Mouse (Mus musculus) CH12.LX (cell line): ENCODE measurements around the gene Mex3d. TPM values are rescaled to one million over a fixed set of nuclear protein-coding genes. Genes with fewer than 3 reads are reported as not detected.
A peak's percentile ranks its signal among the peaks of the same experiment; 100 is the strongest.

ENCODE experiments used
- DNase-seq: peaks from one replicate; pipeline ENCODE4 v3.0.0-alpha.2; 2013; ENCODE audit errors: extremely low read depth
- H3K27ac ChIP-seq: 2 replicates; pipeline ENCODE4 v1.5.1; 2012; ENCODE audit warnings: low read depth, mild to moderate bottlenecking, control low read depth, moderate library complexity; ENCODE audit not compliant: insufficient read depth
- H3K27me3 ChIP-seq: replicated peaks from 2 replicates; pipeline ENCODE3; 2012; ENCODE audit warnings: inconsistent platforms
- H3K36me3 ChIP-seq, 2 experiments: replicated peaks in 1 of 2; 2 replicates each; pipeline versions ENCODE3 to v1.6.1; 2012; ENCODE audit warnings: inconsistent platforms in 1 of 2, low read length in 1 of 2, mild to moderate bottlenecking in 1 of 2, mixed read lengths in 1 of 2, moderate library complexity in 1 of 2; ENCODE audit not compliant: control insufficient read depth in 1 of 2, insufficient read depth in 1 of 2
- H3K4me1 ChIP-seq, 2 experiments: 2 replicates each; pipeline ENCODE4 v1.6.1; 2012; ENCODE audit warnings: inconsistent platforms in 1 of 2, moderate library complexity in 1 of 2; ENCODE audit not compliant: insufficient read depth in 2 of 2, control insufficient read depth in 1 of 2
- H3K4me2 ChIP-seq: 2 replicates; pipeline ENCODE4 v1.6.1; 2012; ENCODE audit warnings: low read depth, mild to moderate bottlenecking, control low read depth; ENCODE audit not compliant: poor library complexity, insufficient read depth, severe bottlenecking
- H3K4me3 ChIP-seq, 3 experiments: fragments of 150-350 bp in 1 of 3; sonication (generic) in 1 of 3; replicated peaks in 1 of 3; 2 replicates each; pipeline versions ENCODE3 to v1.5.1; 2011 to 2012; ENCODE audit warnings: low read depth in 2 of 3, low read length in 2 of 3, mild to moderate bottlenecking in 2 of 3, moderate library complexity in 2 of 3, control low read depth in 1 of 3, improper control_type of control experiment in 1 of 3, inconsistent platforms in 1 of 3, mixed read lengths in 1 of 3; ENCODE audit not compliant: poor library complexity in 1 of 3
- H3K79me2 ChIP-seq: replicated peaks from 2 replicates; pipeline ENCODE4 v1.6.1; 2012; ENCODE audit warnings: mild to moderate bottlenecking, moderate library complexity; ENCODE audit not compliant: control insufficient read depth, poor library complexity, insufficient read depth, severe bottlenecking; ENCODE audit errors: extremely low read depth
- H3K9ac ChIP-seq: 2 replicates; pipeline ENCODE4 v1.6.1; 2012; ENCODE audit warnings: low read depth, mild to moderate bottlenecking, control low read depth, moderate library complexity; ENCODE audit not compliant: insufficient read depth
- H3K9me3 ChIP-seq: replicated peaks from 2 replicates; pipeline ENCODE3; 2012; ENCODE audit warnings: low read length, inconsistent platforms, mixed read lengths
- BHLHE40 ChIP-seq: IDR thresholded peaks from 2 replicates; pipeline ENCODE4 v1.6.1; 2011; ENCODE audit warnings: mild to moderate bottlenecking, low read depth, low read length, improper control_type of control experiment
- CHD1 ChIP-seq: IDR thresholded peaks from 2 replicates; pipeline ENCODE4 v1.6.1; 2012; ENCODE audit warnings: low read depth, low read length, improper control_type of control experiment, inconsistent platforms
- CHD2 ChIP-seq: IDR thresholded peaks from 2 replicates; pipeline ENCODE4 v1.6.1; 2011; ENCODE audit warnings: low read length, improper control_type of control experiment
- CTCF ChIP-seq, 2 experiments: IDR thresholded peaks in 1 of 2; conservative IDR thresholded peaks in 1 of 2; 2 replicates each; pipeline ENCODE4 v1.5.1; 2011 to 2012; ENCODE audit warnings: low read depth in 2 of 2, low read length in 2 of 2, improper control_type of control experiment in 1 of 2, inconsistent platforms in 1 of 2, mild to moderate bottlenecking in 1 of 2, moderate library complexity in 1 of 2
- ETS1 ChIP-seq: conservative IDR thresholded peaks from 2 replicates; pipeline ENCODE4 v1.6.1; 2012; ENCODE audit warnings: low read depth, mild to moderate bottlenecking, inconsistent platforms, low read length, improper control_type of control experiment, moderate library complexity
- GABPA ChIP-seq: IDR thresholded peaks from 2 replicates; pipeline ENCODE4 v1.6.1; 2012; ENCODE audit warnings: low read depth, low read length, improper control_type of control experiment, inconsistent platforms; ENCODE audit not compliant: insufficient replicate concordance
- HCFC1 ChIP-seq: IDR thresholded peaks from 2 replicates; pipeline ENCODE4 v1.6.1; 2012; ENCODE audit warnings: low read depth, mild to moderate bottlenecking, inconsistent platforms, low read length, improper control_type of control experiment
- IRF4 ChIP-seq: IDR thresholded peaks from 2 replicates; pipeline ENCODE4 v1.6.1; 2014; ENCODE audit warnings: low read depth, mild to moderate bottlenecking, inconsistent platforms, low read length, improper control_type of control experiment
- JUN ChIP-seq: IDR thresholded peaks from 2 replicates; pipeline ENCODE4 v1.6.1; 2011; ENCODE audit warnings: low read depth, mild to moderate bottlenecking, low read length, improper control_type of control experiment, moderate library complexity; ENCODE audit not compliant: insufficient read depth
- JUND ChIP-seq: conservative IDR thresholded peaks from 2 replicates; pipeline ENCODE4 v1.6.1; 2011; ENCODE audit warnings: low read depth, low read length, improper control_type of control experiment
- KAT2A ChIP-seq: IDR thresholded peaks from 2 replicates; pipeline ENCODE4 v1.6.1; 2012; ENCODE audit warnings: low read length, improper control_type of control experiment, inconsistent platforms; ENCODE audit not compliant: insufficient replicate concordance
- MAFK ChIP-seq: IDR thresholded peaks from 2 replicates; pipeline ENCODE4 v1.6.1; 2011; ENCODE audit warnings: low read length, improper control_type of control experiment; ENCODE audit not compliant: insufficient replicate concordance
- MAX ChIP-seq: IDR thresholded peaks from 2 replicates; pipeline ENCODE4 v1.6.1; 2011; ENCODE audit warnings: low read length, improper control_type of control experiment
- MAZ ChIP-seq: IDR thresholded peaks from 2 replicates; pipeline ENCODE4 v1.6.1; 2012; ENCODE audit warnings: low read depth, mild to moderate bottlenecking, inconsistent platforms, low read length, improper control_type of control experiment, moderate library complexity
- MXI1 ChIP-seq: IDR thresholded peaks from 2 replicates; pipeline ENCODE4 v1.6.1; 2011; ENCODE audit warnings: mild to moderate bottlenecking, low read depth, low read length, improper control_type of control experiment
- MYC ChIP-seq: IDR thresholded peaks from 2 replicates; pipeline ENCODE4 v1.6.1; 2011; ENCODE audit warnings: low read depth, mild to moderate bottlenecking, improper control_type of control experiment, low read length
- NELFE ChIP-seq: IDR thresholded peaks from 2 replicates; pipeline ENCODE4 v1.6.1; 2011; ENCODE audit warnings: low read depth, low read length, improper control_type of control experiment
- NRF1 ChIP-seq: IDR thresholded peaks from 2 replicates; pipeline ENCODE4 v1.6.1; 2014; ENCODE audit warnings: low read depth, mild to moderate bottlenecking, inconsistent platforms, low read length, improper control_type of control experiment, moderate library complexity
- PAX5 ChIP-seq: IDR thresholded peaks from 2 replicates; pipeline ENCODE4 v1.6.1; 2012; ENCODE audit warnings: low read length, inconsistent platforms, mixed read lengths
- POLR2A ChIP-seq: IDR thresholded peaks from 2 replicates; pipeline ENCODE4 v1.6.1; 2011; ENCODE audit warnings: low read depth, mild to moderate bottlenecking, improper control_type of control experiment, low read length
- RAD21 ChIP-seq: IDR thresholded peaks from 2 replicates; pipeline ENCODE4 v1.6.1; 2011; ENCODE audit warnings: low read depth, mild to moderate bottlenecking, low read length, improper control_type of control experiment, moderate library complexity
- RCOR1 ChIP-seq: conservative IDR thresholded peaks from 2 replicates; pipeline ENCODE4 v1.6.1; 2012; ENCODE audit warnings: low read depth, mild to moderate bottlenecking, inconsistent platforms, low read length, improper control_type of control experiment
- SIN3A ChIP-seq: IDR thresholded peaks from 2 replicates; pipeline ENCODE4 v1.6.1; 2012; ENCODE audit warnings: low read length, improper control_type of control experiment, inconsistent platforms
- TBP ChIP-seq: conservative IDR thresholded peaks from 2 replicates; pipeline ENCODE4 v1.6.1; 2011; ENCODE audit warnings: low read depth, low read length, improper control_type of control experiment
- TCF12 ChIP-seq: IDR thresholded peaks from 2 replicates; pipeline ENCODE4 v1.6.1; 2014; ENCODE audit warnings: low read depth, mild to moderate bottlenecking, inconsistent platforms, low read length, improper control_type of control experiment
- UBTF ChIP-seq: IDR thresholded peaks from 2 replicates; pipeline ENCODE4 v1.6.1; 2012; ENCODE audit warnings: low read depth, mild to moderate bottlenecking, inconsistent platforms, low read length, improper control_type of control experiment, moderate library complexity
- USF1 ChIP-seq: IDR thresholded peaks from 2 replicates; pipeline ENCODE4 v1.6.1; 2014; ENCODE audit warnings: low read depth, mild to moderate bottlenecking, inconsistent platforms, low read length, improper control_type of control experiment
- USF2 ChIP-seq: conservative IDR thresholded peaks from 2 replicates; pipeline ENCODE4 v1.6.1; 2011; ENCODE audit warnings: low read depth, low read length, improper control_type of control experiment
- ZC3H11A ChIP-seq: IDR thresholded peaks from 2 replicates; pipeline ENCODE4 v1.6.1; 2012; ENCODE audit warnings: low read depth, mild to moderate bottlenecking, inconsistent platforms, low read length, improper control_type of control experiment
- ZMIZ1 ChIP-seq: IDR thresholded peaks from 2 replicates; pipeline ENCODE4 v1.6.1; 2012; ENCODE audit warnings: low read depth, mild to moderate bottlenecking, inconsistent platforms, low read length, improper control_type of control experiment
- ZNF384 ChIP-seq: IDR thresholded peaks from 2 replicates; pipeline ENCODE4 v1.6.1; 2012; ENCODE audit warnings: low read depth, low read length, improper control_type of control experiment, inconsistent platforms
- dilution Hi-C: fragments of 300-500 bp; cut with MboI; formaldehyde crosslinking; loops from 2 replicates; pipeline ENCODE4 v1.14.3; 2020; ENCODE audit warnings: low sequenced_read_pairs; ENCODE audit not compliant: extremely low pct_unique_long_range_greater_than_20kb, extremely low pct_ligation_motif_present
- in situ Hi-C: fragments of 300-500 bp; cut with MboI; formaldehyde crosslinking; loops from 3 replicates; pipeline ENCODE4 v1.14.3; 2019; ENCODE audit warnings: low sequenced_read_pairs, low pct_ligation_motif_present, low pct_unique_long_range_greater_than_20kb, mixed read lengths
- polyA plus RNA-seq: library from polyadenylated mRNA; unstranded; fragments of >175 nt; gene quantifications from 2 replicates; pipeline ENCODE4 v1.2.1, GENCODE M21; 2012; ENCODE audit warnings: low read depth; ENCODE audit not compliant: insufficient read length
- total RNA-seq, 2 experiments: library from RNA; depleted of rRNA; stranded (reverse); fragments of 300-350 nt in 1 of 2; fragments of >200 nt in 1 of 2; gene quantifications; 2 replicates each; pipeline ENCODE4 v1.2.3; 2012 to 2014

Gene Mex3d
- total and polyA plus RNA-seq, 3 experiments = 5.9 to 8.5 (median 6.6) TPM

DNA sequence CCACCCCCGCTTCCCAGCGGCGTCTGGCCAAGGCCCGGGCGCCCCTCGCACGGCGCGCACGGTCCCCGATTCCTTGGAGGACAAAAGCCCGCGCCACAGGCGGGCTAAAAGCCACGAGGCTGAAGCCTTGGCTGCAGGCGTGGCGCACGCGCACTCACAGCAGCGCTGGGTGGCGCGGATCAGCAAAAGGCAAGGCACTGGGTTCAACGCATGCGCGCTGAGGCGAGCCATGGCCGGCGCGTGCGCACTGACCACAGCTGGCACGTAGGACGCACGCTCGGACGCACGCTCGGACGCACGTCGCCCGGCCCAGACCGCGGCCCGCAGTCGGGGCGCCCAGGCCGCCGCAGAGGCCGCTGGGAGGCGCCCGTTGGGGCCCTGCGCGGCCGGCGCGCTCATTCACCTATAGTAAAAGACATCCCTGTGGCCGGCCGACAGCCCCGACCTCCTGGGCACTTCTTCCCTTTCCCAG lies 11.3 kb upstream of the Mex3d start:
- Histone ChIP-seq H3K9ac (peak overlapping the region; percentile 96), H3K36me3 (peaks cover 44 to 56% of the 10 kb centered on the region in 2 experiments), H3K4me2 (peak overlapping the region; percentile 68), H3K4me3 (peak overlapping the region; percentile 61 to 78 (median 63)), H3K79me2 (peaks cover 18% of the 10 kb centered on the region), H3K27ac (peak overlapping the region; percentile 92), H3K4me1 (peaks cover 18 to 47% of the 10 kb centered on the region in 2 experiments), H3K27me3 (no peaks in the 10 kb centered on the region), H3K9me3 (peaks cover 7% of the 10 kb centered on the region)
- in situ Hi-C loops (no loop called here), dilution Hi-C loops (no loop called here)
- peak; percentile 51 for TF ChIP-seq HCFC1
- TF ChIP-seq ETS1 = no peak; the same call in 1 of the 2 replicates
- peak; percentile 83 for TF ChIP-seq NELFE
- no peak; the same call in 1 of the 2 replicates for TF ChIP-seq CHD2
- TF ChIP-seq ZNF384 = no peak
- peak in 1 of 2 experiments; percentile 10; a peak in 1 of 4 replicates for TF ChIP-seq CTCF (conservative IDR thresholded peaks at IDR 0.05 in 1 of 2, IDR thresholded peaks at IDR 0.05 in 1 of 2; ENCODE audit: low read depth in 2 of 2, low read length in 2 of 2)
- TF ChIP-seq NRF1 = peak; percentile 94
- TF ChIP-seq POLR2A = peak; percentile 85
- no peak for TF ChIP-seq CHD1
- TF ChIP-seq UBTF = 0 out of 2 replicates have a peak, but pooled peaks have one; percentile 45
- TF ChIP-seq TCF12 = peak; percentile 81
- TF ChIP-seq MAZ = no peak
- no peak for TF ChIP-seq USF2
- TF ChIP-seq SIN3A = peak; percentile 36
- TF ChIP-seq RCOR1 = no peak
- no peak for TF ChIP-seq MAFK
- TF ChIP-seq USF1 = no peak
- TF ChIP-seq KAT2A = no peak
- no peak for TF ChIP-seq JUND
- TF ChIP-seq RAD21 = no peak
- TF ChIP-seq MXI1 = peak; percentile 91
- TF ChIP-seq PAX5 = no peak
- TF ChIP-seq ZC3H11A = no peak
- peak; percentile 93 for TF ChIP-seq BHLHE40
- no peak for TF ChIP-seq GABPA
- 0 out of 2 replicates have a peak, but pooled peaks have one; percentile 44 for TF ChIP-seq TBP
- TF ChIP-seq ZMIZ1 = peak; percentile 76; the same call in 1 of the 2 replicates
- TF ChIP-seq MYC = peak; percentile 92
- TF ChIP-seq JUN = no peak
- TF ChIP-seq IRF4 = no peak
- TF ChIP-seq MAX = peak; percentile 95
- peak; percentile 97 for DNase-seq
